Mouse (Mus musculus): ENCODE measurements around the gene Skida1.

DNA sequence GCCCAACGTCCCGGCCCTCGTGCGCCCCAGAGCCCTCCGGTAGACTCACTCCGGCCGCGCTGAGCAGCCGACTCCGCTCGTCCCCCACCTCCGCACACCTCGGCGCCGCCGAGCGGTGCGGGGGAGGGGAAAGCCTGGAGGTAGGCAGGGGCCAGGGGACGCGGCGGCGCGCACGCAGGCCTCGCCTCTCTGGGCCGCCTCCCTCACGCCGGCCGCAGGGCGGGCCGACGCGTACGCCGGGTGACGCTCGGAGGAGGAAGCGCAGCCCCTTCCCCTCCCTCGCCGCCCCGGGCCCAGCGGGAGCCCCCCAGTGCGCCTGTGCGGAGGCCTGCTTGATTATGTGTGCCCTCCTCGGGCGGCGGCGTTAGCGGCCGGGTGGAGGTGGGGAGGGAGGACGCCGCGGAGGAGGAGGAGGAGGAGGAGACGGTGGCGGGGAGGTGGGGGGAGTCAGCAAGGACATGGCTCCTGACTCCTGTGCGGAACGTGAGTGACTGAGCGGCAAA lies 15.6 kb upstream of the Skida1 start:
- no peak for TF ChIP-seq CTCF (IDR thresholded peaks at IDR 0.05)
- peak; percentile 70 for TF ChIP-seq POLR2A (IDR thresholded peaks at IDR 0.05; ENCODE audit: insufficient read depth, low read depth, low read length)
- TF ChIP-seq EP300 (IDR thresholded peaks at IDR 0.05; ENCODE audit: insufficient read depth, low read depth, low read length) = no peak

Measured in heart, adult 2 months (tissue).